Mouse (Mus musculus) brain, embryonic 14.5 days (tissue): Measurements from ENCODE around the gene Gmeb1.
A peak's percentile ranks its signal among the peaks of the same experiment; 100 is the strongest.

Experiments used
- CTCF ChIP-seq: fragments of 200-500 bp; IDR thresholded peaks from 2 replicates; pipeline ENCODE4 v1.5.1; 2012; ENCODE audit warnings: inconsistent platforms, mild to moderate bottlenecking, moderate library complexity, borderline replicate concordance; ENCODE audit not compliant: insufficient read depth, insufficient read length; ENCODE audit errors: extremely low read depth
- POLR2A ChIP-seq: fragments of 200-500 bp; IDR thresholded peaks from 2 replicates; pipeline ENCODE4 v1.6.1; 2012; ENCODE audit warnings: mild to moderate bottlenecking, inconsistent platforms, borderline replicate concordance; ENCODE audit not compliant: poor library complexity, insufficient read depth, insufficient read length, severe bottlenecking; ENCODE audit errors: extremely low read depth

DNA sequence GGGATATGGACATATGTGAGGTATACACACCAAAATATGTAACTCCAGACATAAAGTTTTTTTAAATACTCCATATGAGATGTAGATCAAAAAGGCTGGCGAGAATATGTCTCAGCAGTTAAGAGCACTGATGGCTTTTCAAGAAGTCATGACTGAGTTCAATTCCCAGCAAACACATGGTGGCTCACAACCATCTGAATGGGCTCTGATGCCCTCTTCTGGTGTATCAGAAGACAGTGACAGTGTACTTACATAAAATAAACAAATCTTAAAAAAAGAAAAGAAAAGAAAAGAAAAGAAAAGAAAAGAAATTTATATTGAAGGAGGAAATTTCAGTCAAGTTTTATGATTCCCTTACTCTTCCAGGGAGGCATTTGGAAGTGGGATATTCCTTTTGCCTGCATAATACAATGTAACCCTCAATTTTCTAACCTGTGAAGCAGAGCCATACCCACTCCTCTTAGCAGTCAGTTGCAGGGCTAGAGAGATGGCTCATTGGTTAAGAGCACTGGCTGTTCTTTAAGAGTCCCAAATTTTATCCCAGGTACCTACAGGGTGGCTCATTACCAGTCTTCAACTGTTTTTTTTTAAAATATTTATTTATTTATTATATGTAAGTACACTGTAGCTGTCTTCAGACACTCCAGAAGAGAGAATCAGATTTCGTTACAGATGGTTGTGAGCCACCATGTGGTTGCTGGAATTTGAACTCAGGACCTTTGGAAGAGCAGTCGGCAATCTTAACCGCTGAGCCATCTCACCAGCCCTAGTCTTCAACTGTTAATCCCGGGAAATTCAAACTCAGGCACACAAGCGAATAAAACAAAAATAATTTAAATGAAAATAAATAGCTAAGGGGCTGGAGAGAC is 7.7 kb upstream of the Gmeb1 start:
- no peak for TF ChIP-seq POLR2A
- TF ChIP-seq CTCF: peak; percentile 21; the same call in 1 of the 2 replicates
